Mouse (Mus musculus) G1E (cell line): ENCODE data around the gene Epb41l5. TPM values are rescaled to one million over a fixed set of nuclear protein-coding genes. Genes with fewer than 3 reads are reported as not detected.

ENCODE experiments used
- ATAC-seq: 2 replicates; pipeline ENCODE4 v1.8.0; 2016; ENCODE audit warnings: mild to moderate bottlenecking; ENCODE audit not compliant: insufficient number of reproducible peaks, poor library complexity, low FRiP score, severe bottlenecking; ENCODE audit errors: extremely low read depth
- DNase-seq: peaks from one replicate; pipeline ENCODE4 v3.0.0; 2012; ENCODE audit warnings: low spot score
- H3K27me3 ChIP-seq: 2 replicates; pipeline ENCODE4 v1.6.1; 2012; ENCODE audit warnings: mild to moderate bottlenecking, low read length, inconsistent platforms; ENCODE audit not compliant: insufficient read depth
- H3K36me3 ChIP-seq: replicated peaks from 2 replicates; pipeline ENCODE3; 2012; ENCODE audit warnings: mild to moderate bottlenecking, inconsistent platforms
- H3K4me1 ChIP-seq: 2 replicates; pipeline ENCODE4 v1.6.1; 2012; ENCODE audit warnings: low read depth, low read length, inconsistent platforms, mixed read lengths; ENCODE audit not compliant: insufficient read depth
- H3K4me3 ChIP-seq: 2 replicates; pipeline ENCODE4 v1.5.1; 2012; ENCODE audit warnings: low read depth, mild to moderate bottlenecking, inconsistent platforms, low read length, moderate library complexity, mixed read lengths
- H3K9me3 ChIP-seq: replicated peaks from 2 replicates; pipeline ENCODE4 v1.6.1; 2012; ENCODE audit warnings: inconsistent platforms
- CTCF ChIP-seq: IDR thresholded peaks from 2 replicates; pipeline ENCODE4 v1.5.1; 2012; ENCODE audit warnings: low read depth, low read length, inconsistent platforms, mixed read lengths
- GATA1 ChIP-seq: IDR thresholded peaks from 2 replicates; pipeline ENCODE4 v1.6.1; 2012; ENCODE audit warnings: borderline replicate concordance, low read length, inconsistent platforms, mixed read lengths
- GATA2 ChIP-seq: IDR thresholded peaks from 2 replicates; pipeline ENCODE4 v1.6.1; 2012; ENCODE audit warnings: low read depth, low read length, inconsistent platforms, borderline replicate concordance
- POLR2AphosphoS5 ChIP-seq: IDR thresholded peaks from 2 replicates; pipeline ENCODE4 v1.6.1; 2012; ENCODE audit warnings: low read depth, low read length, inconsistent platforms; ENCODE audit not compliant: insufficient replicate concordance
- TAL1 ChIP-seq: conservative IDR thresholded peaks from 2 replicates; pipeline ENCODE4 v1.6.1; 2012; ENCODE audit warnings: low read depth, low read length, inconsistent platforms, mixed read lengths
- polyA plus RNA-seq: library from polyadenylated mRNA; stranded (reverse); fragments of >175 nt; gene quantifications from 2 replicates; pipeline ENCODE4 v1.2.3, GENCODE M21; 2012
- total RNA-seq, 2 experiments: library from RNA; stranded (forward) in 1 of 2; stranded (reverse) in 1 of 2; fragments of 200-1000 nt in 1 of 2; fragments of >200 nt in 1 of 2; fragmentation: Nextera tagmentation in 1 of 2; gene quantifications; 2 replicates each; pipeline ENCODE4 v1.2.3; 2014 to 2017

Epb41l5 gene
- total and polyA plus RNA-seq, 3 experiments: 7.4 to 81.8 (median 22.5) TPM

GRCm38 (mm10) chr1:119605396-119605795 lies 43.4 kb downstream of the Epb41l5 start:
- Histone ChIP-seq H3K27me3 (no peaks in the 10 kb centered on the region), H3K36me3 (peaks cover 69% of the 10 kb centered on the region), H3K4me3 (no peak overlapping the region), H3K9me3 (no peaks in the 10 kb centered on the region), H3K4me1 (no peaks in the 10 kb centered on the region)
- TF ChIP-seq TAL1 (no peak), POLR2AphosphoS5 (no peak), GATA2 (no peak), GATA1 (no peak), CTCF (no peak)
- DNase-seq (no peak), ATAC-seq (no peak)

DNA sequence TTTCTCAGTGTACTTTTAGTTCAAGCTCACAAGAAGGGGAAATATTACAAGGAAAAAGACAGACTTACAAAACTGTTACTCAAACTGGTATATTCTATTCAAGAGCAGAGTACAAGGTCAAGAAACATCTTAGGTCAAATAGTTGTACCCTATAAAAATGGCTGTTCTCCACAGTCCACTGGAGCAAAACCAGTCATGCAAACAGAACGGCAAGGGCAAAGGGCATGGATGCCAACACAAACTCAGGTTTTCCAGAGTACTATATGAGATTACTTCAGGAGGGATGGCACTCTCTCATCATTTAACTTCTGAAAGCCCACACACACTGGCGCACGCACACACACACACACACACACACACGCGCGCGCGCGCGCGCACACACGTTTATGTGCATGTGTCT lies 46.4 kb downstream of the Epb41l5 start:
- Histone ChIP-seq H3K36me3 (peaks cover 60% of the 10 kb centered on the region), H3K9me3 (no peaks in the 10 kb centered on the region), H3K27me3 (no peaks in the 10 kb centered on the region), H3K4me1 (no peaks in the 10 kb centered on the region), H3K4me3 (no peak overlapping the region)
- no peak for ATAC-seq
- DNase-seq: no peak
- no peak for TF ChIP-seq GATA1
- no peak for TF ChIP-seq CTCF
- no peak for TF ChIP-seq TAL1
- no peak for TF ChIP-seq GATA2
- no peak for TF ChIP-seq POLR2AphosphoS5

DNA sequence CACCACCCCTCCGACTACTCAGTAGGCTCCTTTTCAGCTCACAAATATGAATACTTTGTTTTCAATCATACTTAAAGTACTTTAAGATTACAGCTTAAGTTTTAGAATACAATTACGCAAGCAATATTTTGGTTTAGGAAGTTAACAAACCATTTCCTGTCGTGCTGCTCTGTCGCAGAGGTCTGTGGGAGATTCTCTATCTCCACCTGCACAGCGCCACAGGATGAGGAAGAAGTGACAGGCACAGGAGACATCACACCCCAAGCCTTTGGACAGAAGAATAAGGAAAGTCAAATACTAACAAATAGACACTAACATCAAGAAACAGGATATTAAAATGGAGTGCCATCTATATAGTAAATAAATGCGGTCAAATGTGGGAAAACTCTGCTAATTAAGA lies 49.9 kb downstream of the Epb41l5 start:
- Histone ChIP-seq H3K4me3 (no peak overlapping the region), H3K36me3 (peaks cover 61% of the 10 kb centered on the region), H3K27me3 (no peaks in the 10 kb centered on the region), H3K4me1 (no peaks in the 10 kb centered on the region), H3K9me3 (no peaks in the 10 kb centered on the region)
- DNase-seq: no peak
- TF ChIP-seq CTCF: no peak
- no peak for TF ChIP-seq GATA2
- no peak for TF ChIP-seq TAL1
- no peak for TF ChIP-seq POLR2AphosphoS5
- no peak for TF ChIP-seq GATA1
- ATAC-seq: no peak

GRCm38 (mm10) chr1:119596954-119597480 lies 51.8 kb downstream of the Epb41l5 start:
- no peak for DNase-seq
- H3K4me1 ChIP-seq: no peaks in the 10 kb centered on the region
- TF ChIP-seq CTCF: no peak
- TF ChIP-seq GATA2: no peak
- TF ChIP-seq GATA1: no peak
- TF ChIP-seq TAL1: no peak
- TF ChIP-seq POLR2AphosphoS5: no peak
- ATAC-seq: no peak
- no peaks in the 10 kb centered on the region for H3K27me3 ChIP-seq
- peaks cover 56% of the 10 kb centered on the region for H3K36me3 ChIP-seq
- H3K9me3 ChIP-seq: no peaks in the 10 kb centered on the region
- H3K4me3 ChIP-seq: no peak overlapping the region

DNA sequence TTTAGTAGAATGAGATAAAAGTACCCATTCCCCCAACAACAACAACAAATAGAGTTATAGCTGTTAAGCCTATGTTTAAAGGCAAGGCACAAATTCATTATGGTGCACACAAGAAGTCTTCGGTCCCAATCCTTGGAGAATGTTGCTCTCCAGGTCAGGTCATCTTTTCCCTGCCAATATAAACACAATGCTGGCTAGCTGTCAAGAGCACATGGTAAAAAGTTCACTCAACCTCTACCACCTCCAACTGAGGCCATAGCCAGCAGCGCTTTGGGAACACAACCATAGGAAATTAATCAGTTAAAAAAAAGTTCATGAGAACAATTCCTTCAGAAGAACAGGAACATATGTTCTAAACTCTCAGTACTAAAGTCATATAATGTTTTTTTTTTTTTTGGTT lies 58.8 kb downstream of the Epb41l5 start:
- Histone ChIP-seq H3K4me3 (no peak overlapping the region), H3K4me1 (peaks cover 2% of the 10 kb centered on the region; the same call in 1 of the 2 replicates), H3K27me3 (no peaks in the 10 kb centered on the region), H3K9me3 (no peaks in the 10 kb centered on the region), H3K36me3 (peaks cover 48% of the 10 kb centered on the region)
- TF ChIP-seq POLR2AphosphoS5 (no peak), TAL1 (no peak), GATA2 (no peak), CTCF (no peak), GATA1 (no peak)
- ATAC-seq (no peak), DNase-seq (no peak)

GRCm38 (mm10) chr1:119584974-119585373 lies 63.8 kb downstream of the Epb41l5 start:
- Histone ChIP-seq H3K36me3 (peaks cover 57% of the 10 kb centered on the region), H3K4me3 (no peak overlapping the region), H3K27me3 (no peaks in the 10 kb centered on the region), H3K4me1 (peaks cover 4% of the 10 kb centered on the region; the same call in 1 of the 2 replicates), H3K9me3 (peaks cover 4% of the 10 kb centered on the region; the same call in 1 of the 2 replicates)
- DNase-seq (no peak), ATAC-seq (no peak)
- TF ChIP-seq TAL1 (no peak), CTCF (no peak), GATA1 (no peak)

DNA sequence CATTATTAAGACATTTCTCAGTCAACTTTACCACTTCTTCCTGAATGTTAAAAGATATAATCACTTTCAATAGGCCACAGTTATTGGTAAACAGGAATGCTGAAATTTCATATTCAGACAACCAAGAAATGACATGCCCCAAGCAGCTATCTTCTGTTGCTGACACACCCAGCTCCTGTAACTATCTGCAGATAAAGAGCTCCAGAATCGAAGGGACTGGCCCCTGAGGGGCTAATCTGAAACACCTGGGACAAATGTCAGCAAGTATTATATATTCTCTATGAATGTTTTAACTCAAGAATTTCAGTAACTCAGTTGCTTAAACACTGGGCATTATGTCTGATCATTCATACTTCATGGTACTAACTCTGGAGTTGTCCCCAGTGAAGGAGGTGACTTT lies 78.7 kb downstream of the Epb41l5 start:
- TF ChIP-seq GATA2 (no peak), CTCF (no peak), TAL1 (no peak), POLR2AphosphoS5 (no peak), GATA1 (no peak)
- DNase-seq: no peak

More for the DNA sequence above, 78.7 kb downstream of the Epb41l5 start:
- peaks cover 3% of the 10 kb centered on the region; the same call in 1 of the 2 replicates for H3K4me1 ChIP-seq
- H3K9me3 ChIP-seq: no peaks in the 10 kb centered on the region
- no peak overlapping the region for H3K4me3 ChIP-seq
- ATAC-seq: no peak
- no peaks in the 10 kb centered on the region for H3K27me3 ChIP-seq
- H3K36me3 ChIP-seq: peaks cover 61% of the 10 kb centered on the region
